Mouse (Mus musculus) hindbrain, postnatal 0 days (tissue): ENCODE data around the gene Cabp4. TPM values are rescaled to one million over a fixed set of nuclear protein-coding genes. Genes with fewer than 3 reads are reported as not detected.

Source experiments
- ATAC-seq: fragments of 200-750 bp; cut with Nextera tagmentation; 2 replicates; pipeline ENCODE4 v1.8.0; 2017; ENCODE audit warnings: mild to moderate bottlenecking, moderate TSS enrichment, moderate library complexity
- DNase-seq: peaks from one replicate; pipeline ENCODE4 v3.0.0-alpha.2; 2015; ENCODE audit warnings: low spot score
- H3K27ac ChIP-seq: fragments of 300-500 bp; sonication (generic); 2 replicates; pipeline ENCODE4 v1.5.1; 2014; ENCODE audit warnings: mild to moderate bottlenecking
- H3K27me3 ChIP-seq: fragments of 300-500 bp; sonication (generic); 2 replicates; pipeline ENCODE4 v1.6.1; 2014; ENCODE audit warnings: low read length, mixed read lengths; ENCODE audit not compliant: insufficient read depth
- H3K36me3 ChIP-seq: fragments of 300-500 bp; sonication (generic); 2 replicates; pipeline ENCODE4 v1.6.1; 2014; ENCODE audit warnings: low read length, mixed read lengths; ENCODE audit not compliant: insufficient read depth
- H3K4me1 ChIP-seq: fragments of 300-500 bp; sonication (generic); 2 replicates; pipeline ENCODE4 v1.6.1; 2014; ENCODE audit warnings: antibody characterized with exemption, low read length, mixed read lengths; ENCODE audit not compliant: insufficient read depth
- H3K4me2 ChIP-seq: fragments of 300-500 bp; sonication (generic); 2 replicates; pipeline ENCODE4 v1.6.1; 2014; ENCODE audit warnings: low read depth, mild to moderate bottlenecking, low read length, moderate library complexity, mixed read lengths
- H3K4me3 ChIP-seq: fragments of 300-500 bp; sonication (generic); 2 replicates; pipeline ENCODE4 v1.5.1; 2014; ENCODE audit warnings: low read length
- H3K9ac ChIP-seq: fragments of 300-500 bp; sonication (generic); replicated peaks from 2 replicates; pipeline ENCODE4 v1.6.1; 2014; ENCODE audit warnings: mild to moderate bottlenecking, low read length, moderate library complexity, mixed read lengths
- H3K9me3 ChIP-seq: fragments of 300-500 bp; sonication (generic); 2 replicates; pipeline ENCODE4 v1.6.1; 2016; ENCODE audit warnings: low read length, mixed read lengths
- CTCF ChIP-seq: IDR thresholded peaks from 2 replicates; pipeline ENCODE4 v1.5.1; 2016; ENCODE audit warnings: antibody characterized with exemption, control low read depth, low read depth
- WGBS: fragments of 180-500 bp; shearing (Covaris S2); extraction: QIAGEN DNeasy Blood & Tissue Kit; methylation state at CpG from one replicate; pipeline ENCODE4 v1.1.7; 2014; 5-methylcytosine and 5-hydroxymethylcytosine counted together
- polyA plus RNA-seq: library from polyadenylated mRNA; unstranded; fragments of >200 nt; fragmentation: Nextera tagmentation; extraction: Ambion mirVana; gene quantifications from 2 replicates; pipeline ENCODE4 v1.2.1, GENCODE M21; 2015
- total RNA-seq: library from RNA; depleted of rRNA; stranded (reverse); fragments of >200 nt; gene quantifications from 2 replicates; pipeline ENCODE4 v1.2.3, GENCODE M21; 2014; rRNA removed

Cabp4 gene
- total and polyA plus RNA-seq, 2 experiments from 2014 or later: 0.51 TPM; not detected in 1

GRCm38 (mm10) chr19:4092750-4093149 lies 51.1 kb downstream of the Cabp4 start:
- TF ChIP-seq CTCF: no peak
- Histone ChIP-seq H3K4me3 (no peak overlapping the region), H3K9ac (no peak overlapping the region), H3K4me1 (no peaks in the 10 kb centered on the region), H3K36me3 (no peaks in the 10 kb centered on the region), H3K9me3 (no peaks in the 10 kb centered on the region), H3K27ac (no peak overlapping the region), H3K4me2 (no peak overlapping the region), H3K27me3 (no peaks in the 10 kb centered on the region)
- DNase-seq (no peak), ATAC-seq (no peak)
- WGBS: 88% methylated on average over 3 of the region's 3 CpGs

- no peak overlapping the region for H3K27ac ChIP-seq
- DNase-seq: no peak
- no peak overlapping the region for H3K4me2 ChIP-seq
- H3K4me3 ChIP-seq: no peak overlapping the region
- no peaks in the 10 kb centered on the region for H3K36me3 ChIP-seq
- no peaks in the 10 kb centered on the region for H3K4me1 ChIP-seq
- WGBS: 59% methylated on average over 2 of the region's 2 CpGs
- no peak overlapping the region for H3K9ac ChIP-seq
- no peaks in the 10 kb centered on the region for H3K9me3 ChIP-seq
- no peaks in the 10 kb centered on the region for H3K27me3 ChIP-seq
- no peak for ATAC-seq
- no peak for TF ChIP-seq CTCF
These were observed 52.5 kb downstream of the Cabp4 start for GRCm38 (mm10) chr19:4091383-4091782.

GRCm38 (mm10) chr19:4090446-4090845 lies 53.4 kb downstream of the Cabp4 start:
- no peak for ATAC-seq
- Histone ChIP-seq H3K27ac (no peak overlapping the region), H3K4me2 (no peak overlapping the region), H3K36me3 (no peaks in the 10 kb centered on the region), H3K27me3 (no peaks in the 10 kb centered on the region), H3K9me3 (no peaks in the 10 kb centered on the region), H3K4me1 (no peaks in the 10 kb centered on the region), H3K4me3 (no peak overlapping the region), H3K9ac (no peak overlapping the region)
- 86% methylated on average over 3 of the region's 3 CpGs for WGBS
- TF ChIP-seq CTCF: no peak
- DNase-seq: no peak

- H3K4me1 ChIP-seq: no peaks in the 10 kb centered on the region
- WGBS: 61% methylated on average over 6 of the region's 6 CpGs
- no peaks in the 10 kb centered on the region for H3K36me3 ChIP-seq
- no peak for ATAC-seq
- H3K4me2 ChIP-seq: no peak overlapping the region
- no peaks in the 10 kb centered on the region for H3K9me3 ChIP-seq
- no peak overlapping the region for H3K4me3 ChIP-seq
- no peak overlapping the region for H3K9ac ChIP-seq
- no peaks in the 10 kb centered on the region for H3K27me3 ChIP-seq
- no peak for DNase-seq
- H3K27ac ChIP-seq: no peak overlapping the region
- no peak for TF ChIP-seq CTCF
These were observed 54.7 kb downstream of the Cabp4 start for GRCm38 (mm10) chr19:4089128-4089527.

GRCm38 (mm10) chr19:4088146-4088545 lies 55.7 kb downstream of the Cabp4 start:
- Histone ChIP-seq H3K4me1 (no peaks in the 10 kb centered on the region), H3K36me3 (no peaks in the 10 kb centered on the region), H3K9ac (no peak overlapping the region), H3K4me2 (no peak overlapping the region), H3K4me3 (no peak overlapping the region), H3K27ac (no peak overlapping the region), H3K9me3 (no peaks in the 10 kb centered on the region), H3K27me3 (no peaks in the 10 kb centered on the region)
- DNase-seq: no peak
- ATAC-seq: no peak
- no peak for TF ChIP-seq CTCF
- WGBS: 50% methylated on average over 5 of the region's 5 CpGs

- H3K27ac ChIP-seq: no peak overlapping the region
- no peak overlapping the region for H3K4me3 ChIP-seq
- H3K4me2 ChIP-seq: no peak overlapping the region
- DNase-seq (no peak), ATAC-seq (no peak)
- 94% methylated on average over 5 of the region's 5 CpGs for WGBS
- H3K9ac ChIP-seq: no peak overlapping the region
- H3K9me3 ChIP-seq: no peaks in the 10 kb centered on the region
- TF ChIP-seq CTCF: no peak
- no peaks in the 10 kb centered on the region for H3K4me1 ChIP-seq
- H3K27me3 ChIP-seq: no peaks in the 10 kb centered on the region
- H3K36me3 ChIP-seq: no peaks in the 10 kb centered on the region
These were observed 56.7 kb downstream of the Cabp4 start for GRCm38 (mm10) chr19:4087090-4087489.

- TF ChIP-seq CTCF: no peak
- ATAC-seq (no peak), DNase-seq (no peak)
- Histone ChIP-seq H3K36me3 (no peaks in the 10 kb centered on the region), H3K9ac (no peak overlapping the region), H3K27me3 (no peaks in the 10 kb centered on the region), H3K9me3 (no peaks in the 10 kb centered on the region), H3K4me1 (no peaks in the 10 kb centered on the region), H3K4me3 (no peak overlapping the region), H3K27ac (no peak overlapping the region), H3K4me2 (no peak overlapping the region)
- 88% methylated on average over 15 of the region's 15 CpGs for WGBS
These were observed 57.7 kb downstream of the Cabp4 start for GRCm38 (mm10) chr19:4086156-4086555.

Other genes starting within 250 kb of the Cabp4 start
Only the 30 nearest of the 33 such genes appear.
- 12.8 and 19.9 TPM in 2 replicates for gene Unc93b1, start 208.8 kb downstream of the Cabp4 start, total RNA-seq
- gene Unc93b1, start 208.8 kb downstream of the Cabp4 start, polyA plus RNA-seq: 15.3 and 16.3 TPM in 2 replicates
- not detected in 2 replicates for gene Aldh3b3, start 185.4 kb downstream of the Cabp4 start, total RNA-seq
- not detected in 2 replicates for gene Aldh3b3, start 185.4 kb downstream of the Cabp4 start, polyA plus RNA-seq
- 0.32 and 1.1 TPM in 2 replicates for gene Aldh3b2, start 171.7 kb downstream of the Cabp4 start, total RNA-seq
- gene Aldh3b2, start 171.7 kb downstream of the Cabp4 start, polyA plus RNA-seq: 0.95 and 1.4 TPM in 2 replicates
- gene Acy3, start 157.5 kb downstream of the Cabp4 start, total RNA-seq: 3.3 and 7.3 TPM in 2 replicates
- gene Acy3, start 157.5 kb downstream of the Cabp4 start, polyA plus RNA-seq: 2.8 and 3.5 TPM in 2 replicates
- not detected in 2 replicates for gene Tbx10, start 151.3 kb downstream of the Cabp4 start, total RNA-seq
- gene Tbx10, start 151.3 kb downstream of the Cabp4 start, polyA plus RNA-seq: 0.36 and 0.39 TPM in 2 replicates
- gene Nudt8, start 143.5 kb downstream of the Cabp4 start, total RNA-seq: 23.5 and 29.1 TPM in 2 replicates
- gene Nudt8, start 143.5 kb downstream of the Cabp4 start, polyA plus RNA-seq: 25.9 and 26.0 TPM in 2 replicates
- gene Gm49405, start 143.4 kb downstream of the Cabp4 start, total RNA-seq: 2.5 and 3.5 TPM in 2 replicates
- 2.1 and 2.2 TPM in 2 replicates for gene Gm49405, start 143.4 kb downstream of the Cabp4 start, polyA plus RNA-seq
- gene Doc2g, start 140.7 kb downstream of the Cabp4 start, total RNA-seq: 3.7 and 3.9 TPM in 2 replicates
- gene Doc2g, start 140.7 kb downstream of the Cabp4 start, polyA plus RNA-seq: 3.5 and 3.7 TPM in 2 replicates
- 160 and 203 TPM in 2 replicates for gene Ndufv1, start 131.2 kb downstream of the Cabp4 start, total RNA-seq
- gene Ndufv1, start 131.2 kb downstream of the Cabp4 start, polyA plus RNA-seq: 285 and 291 TPM in 2 replicates
- 317 and 335 TPM in 2 replicates for gene Gstp1, start 106.0 kb downstream of the Cabp4 start, total RNA-seq
- gene Gstp1, start 106.0 kb downstream of the Cabp4 start, polyA plus RNA-seq: 575 and 599 TPM in 2 replicates
- gene Gstp2, start 98.0 kb downstream of the Cabp4 start, total RNA-seq: 0.52 TPM in 1 of 2 replicates, not detected in the other
- gene Gstp2, start 98.0 kb downstream of the Cabp4 start, polyA plus RNA-seq: 2.2 and 3.0 TPM in 2 replicates
- not detected in 2 replicates for gene Gstp3, start 84.5 kb downstream of the Cabp4 start, total RNA-seq
- gene Gstp3, start 84.5 kb downstream of the Cabp4 start, polyA plus RNA-seq: not detected in 2 replicates
- not detected in 2 replicates for gene Cabp2, start 62.5 kb downstream of the Cabp4 start, total RNA-seq
- gene Cabp2, start 62.5 kb downstream of the Cabp4 start, polyA plus RNA-seq: not detected in 2 replicates
- gene Cdk2ap2, start 46.9 kb downstream of the Cabp4 start, total RNA-seq: 49.4 and 57.5 TPM in 2 replicates
- gene Cdk2ap2, start 46.9 kb downstream of the Cabp4 start, polyA plus RNA-seq: 63.9 and 64.6 TPM in 2 replicates
- gene Pitpnm1, start 44.0 kb downstream of the Cabp4 start, total RNA-seq: 134 and 142 TPM in 2 replicates
- 88.0 and 91.9 TPM in 2 replicates for gene Pitpnm1, start 44.0 kb downstream of the Cabp4 start, polyA plus RNA-seq
- gene Aip, start 18.2 kb downstream of the Cabp4 start, total RNA-seq: 33.4 and 38.2 TPM in 2 replicates
- 89.4 and 94.3 TPM in 2 replicates for gene Aip, start 18.2 kb downstream of the Cabp4 start, polyA plus RNA-seq
- gene Gpr152, start 4.2 kb downstream of the Cabp4 start, total RNA-seq: 0.37 TPM in 1 of 2 replicates, not detected in the other
- gene Gpr152, start 4.2 kb downstream of the Cabp4 start, polyA plus RNA-seq: 0.05 TPM in 1 of 2 replicates, not detected in the other
- gene Coro1b, start 4.6 kb upstream of the Cabp4 start, total RNA-seq: 71.5 and 137 TPM in 2 replicates
- gene Coro1b, start 4.6 kb upstream of the Cabp4 start, polyA plus RNA-seq: 90.7 and 114 TPM in 2 replicates
- gene Ptprcap, start 9.6 kb upstream of the Cabp4 start, total RNA-seq: 1.0 TPM in 1 of 2 replicates, not detected in the other
- gene Ptprcap, start 9.6 kb upstream of the Cabp4 start, polyA plus RNA-seq: 0.40 and 0.44 TPM in 2 replicates
- 17.6 and 24.7 TPM in 2 replicates for gene Rps6kb2, start 19.3 kb upstream of the Cabp4 start, total RNA-seq
- 49.6 and 56.5 TPM in 2 replicates for gene Rps6kb2, start 19.3 kb upstream of the Cabp4 start, polyA plus RNA-seq
- gene Carns1, start 31.4 kb upstream of the Cabp4 start, total RNA-seq: 5.5 and 8.3 TPM in 2 replicates
- 7.1 and 7.5 TPM in 2 replicates for gene Carns1, start 31.4 kb upstream of the Cabp4 start, polyA plus RNA-seq
- gene Tbc1d10c, start 47.3 kb upstream of the Cabp4 start, total RNA-seq: 2.7 and 3.8 TPM in 2 replicates
- 0.95 and 1.4 TPM in 2 replicates for gene Tbc1d10c, start 47.3 kb upstream of the Cabp4 start, polyA plus RNA-seq
- 502 and 597 TPM in 2 replicates for gene Ppp1ca, start 48.0 kb upstream of the Cabp4 start, total RNA-seq
- gene Ppp1ca, start 48.0 kb upstream of the Cabp4 start, polyA plus RNA-seq: 564 and 571 TPM in 2 replicates
- 15.8 and 25.8 TPM in 2 replicates for gene Rad9a, start 57.6 kb upstream of the Cabp4 start, total RNA-seq
- 13.7 and 14.6 TPM in 2 replicates for gene Rad9a, start 57.6 kb upstream of the Cabp4 start, polyA plus RNA-seq
- gene Clcf1, start 70.2 kb upstream of the Cabp4 start, total RNA-seq: 0.42 and 3.8 TPM in 2 replicates
- 0.83 TPM in 2 replicates for gene Clcf1, start 70.2 kb upstream of the Cabp4 start, polyA plus RNA-seq
- not detected in 2 replicates for gene AC109138.7, start 70.3 kb upstream of the Cabp4 start, total RNA-seq
- gene AC109138.7, start 70.3 kb upstream of the Cabp4 start, polyA plus RNA-seq: not detected in 2 replicates
- 28.1 and 28.7 TPM in 2 replicates for gene Pold4, start 87.9 kb upstream of the Cabp4 start, total RNA-seq
- 24.5 and 26.2 TPM in 2 replicates for gene Pold4, start 87.9 kb upstream of the Cabp4 start, polyA plus RNA-seq
- gene Ssh3, start 125.1 kb upstream of the Cabp4 start, total RNA-seq: 64.6 and 69.6 TPM in 2 replicates
- 18.9 and 21.8 TPM in 2 replicates for gene Ssh3, start 125.1 kb upstream of the Cabp4 start, polyA plus RNA-seq
- 97.2 and 121 TPM in 2 replicates for gene Ankrd13d, start 139.1 kb upstream of the Cabp4 start, total RNA-seq
- 70.9 and 71.5 TPM in 2 replicates for gene Ankrd13d, start 139.1 kb upstream of the Cabp4 start, polyA plus RNA-seq
- 138 and 142 TPM in 2 replicates for gene Grk2, start 162.2 kb upstream of the Cabp4 start, total RNA-seq
- gene Grk2, start 162.2 kb upstream of the Cabp4 start, polyA plus RNA-seq: 25.8 and 26.2 TPM in 2 replicates